Mouse (Mus musculus): Measurements from ENCODE around the gene Foxp1.

DNA sequence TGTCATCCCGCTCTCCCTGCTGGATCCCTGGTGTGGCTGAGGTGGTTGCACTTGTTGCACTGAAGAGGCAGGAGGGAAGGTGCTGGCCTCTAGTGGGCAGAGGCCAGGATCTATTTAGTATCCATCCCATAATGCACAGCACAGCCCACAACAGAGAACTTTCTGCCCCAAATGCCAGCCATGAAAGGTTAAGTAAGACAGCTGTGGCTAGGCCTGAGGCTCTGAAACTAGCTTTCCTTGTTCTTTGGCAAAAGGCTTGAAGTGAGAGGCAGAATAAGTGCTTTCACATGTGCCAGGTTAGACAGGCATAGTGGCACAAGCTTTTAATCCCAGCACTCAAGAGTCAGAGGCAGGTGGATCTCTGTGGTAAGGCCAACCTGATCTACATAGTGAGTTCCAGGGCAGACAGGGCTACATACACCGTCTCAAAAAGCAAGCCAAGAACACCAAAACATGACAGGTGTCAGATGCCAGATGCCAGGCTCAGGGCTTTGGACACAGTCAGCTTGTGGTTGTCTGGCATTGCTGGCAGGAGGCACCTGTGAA, 137.4 kb downstream of the Foxp1 start:
- TF ChIP-seq EP300 (IDR thresholded peaks at IDR 0.05; ENCODE audit: low read depth) (no peak), CTCF (IDR thresholded peaks at IDR 0.05; ENCODE audit: low read depth) (peak; percentile 70)
